Mouse (Mus musculus) lung, postnatal 0 days (tissue): ENCODE data around the gene Map4k2.

Experiments
- CTCF ChIP-seq: IDR thresholded peaks from 2 replicates; pipeline ENCODE4 v1.5.1; 2016; ENCODE audit warnings: antibody characterized with exemption, mild to moderate bottlenecking
- EP300 ChIP-seq: IDR thresholded peaks from 2 replicates; pipeline ENCODE4 v1.6.1; 2016; ENCODE audit warnings: antibody characterized with exemption, mild to moderate bottlenecking, control low read depth

GRCm38 (mm10) chr19:6306137-6306551 lies 34.8 kb upstream of the Map4k2 start, which contains the start of gene Cdc42bpg:
- TF ChIP-seq CTCF (no peak), EP300 (no peak)
